Mouse (Mus musculus): ENCODE data around the gene Ubash3b. TPM values are rescaled to one million over a fixed set of nuclear protein-coding genes. Genes with fewer than 3 reads are reported as not detected.

The Ubash3b gene
- polyA plus RNA-seq (2011; ENCODE audit: insufficient read depth, insufficient read length, low read depth, missing spikeins): 2.9 and 3.0 TPM in 2 replicates

GRCm38 (mm10) chr9:41161413-41161812, at the start of gene Ubash3b:
TSS of gene Ubash3b (minus strand) at chr9:41161697.
- H3K9me3 ChIP-seq (replicated peaks; ENCODE audit: control insufficient read depth, insufficient read depth, low read length, poor library complexity, severe bottlenecking): no peaks in the 10 kb centered on the region
- H3K27ac ChIP-seq (ENCODE audit: insufficient read depth, low read length): no peak within 1 kb of the TSS
- no peaks in the 10 kb centered on the region for H3K36me3 ChIP-seq (ENCODE audit: control insufficient read depth, insufficient read depth, low read length, poor library complexity, severe bottlenecking)
- TF ChIP-seq CTCF (IDR thresholded peaks at IDR 0.05; ENCODE audit: low read depth, low read length) (no peak), POLR2A (IDR thresholded peaks at IDR 0.05; ENCODE audit: insufficient read depth, low read length) (no peak), EP300 (IDR thresholded peaks at IDR 0.05; ENCODE audit: insufficient read depth, low read depth, low read length) (no peak)
- H3K27me3 ChIP-seq (ENCODE audit: control insufficient read depth, insufficient read depth, low read length, poor library complexity, severe bottlenecking): no peaks in the 10 kb centered on the region; the same call in 1 of the 2 replicates
- no peak within 1 kb of the TSS for H3K9ac ChIP-seq (ENCODE audit: low read depth, poor library complexity, severe bottlenecking)
- H3K4me1 ChIP-seq (ENCODE audit: control insufficient read depth, insufficient read depth, low read length): no peaks in the 10 kb centered on the region
- H3K4me3 ChIP-seq (ENCODE audit: low read depth, low read length): no peak within 1 kb of the TSS

- Histone ChIP-seq H3K4me1 (ENCODE audit: control insufficient read depth, insufficient read depth, low read length) (no peaks in the 10 kb centered on the region), H3K4me3 (ENCODE audit: low read depth, low read length) (peak overlapping the region; percentile 43), H3K27ac (ENCODE audit: insufficient read depth, low read length) (no peak overlapping the region), H3K9me3 (replicated peaks; ENCODE audit: control insufficient read depth, insufficient read depth, low read length, poor library complexity, severe bottlenecking) (no peaks in the 10 kb centered on the region), H3K36me3 (ENCODE audit: control insufficient read depth, insufficient read depth, low read length, poor library complexity, severe bottlenecking) (no peaks in the 10 kb centered on the region), H3K9ac (ENCODE audit: low read depth, poor library complexity, severe bottlenecking) (no peak overlapping the region), H3K27me3 (ENCODE audit: control insufficient read depth, insufficient read depth, low read length, poor library complexity, severe bottlenecking) (no peaks in the 10 kb centered on the region)
- TF ChIP-seq CTCF (IDR thresholded peaks at IDR 0.05; ENCODE audit: low read depth, low read length) (peak; percentile 77), POLR2A (IDR thresholded peaks at IDR 0.05; ENCODE audit: insufficient read depth, low read length) (no peak), EP300 (IDR thresholded peaks at IDR 0.05; ENCODE audit: insufficient read depth, low read depth, low read length) (0 out of 2 replicates have a peak, but pooled peaks have one; percentile 22)
These were observed 45.9 kb upstream of the Ubash3b start for GRCm38 (mm10) chr9:41207130-41208104.

GRCm38 (mm10) chr9:41206717-41207116, 45.2 kb upstream of the Ubash3b start:
- H3K9me3 ChIP-seq (replicated peaks; ENCODE audit: control insufficient read depth, insufficient read depth, low read length, poor library complexity, severe bottlenecking): no peaks in the 10 kb centered on the region
- no peaks in the 10 kb centered on the region for H3K27me3 ChIP-seq (ENCODE audit: control insufficient read depth, insufficient read depth, low read length, poor library complexity, severe bottlenecking)
- H3K9ac ChIP-seq (ENCODE audit: low read depth, poor library complexity, severe bottlenecking): no peak overlapping the region
- no peak overlapping the region for H3K4me3 ChIP-seq (ENCODE audit: low read depth, low read length)
- TF ChIP-seq POLR2A (IDR thresholded peaks at IDR 0.05; ENCODE audit: insufficient read depth, low read length) (no peak), CTCF (IDR thresholded peaks at IDR 0.05; ENCODE audit: low read depth, low read length) (no peak), EP300 (IDR thresholded peaks at IDR 0.05; ENCODE audit: insufficient read depth, low read depth, low read length) (no peak)
- no peak overlapping the region for H3K27ac ChIP-seq (ENCODE audit: insufficient read depth, low read length)
- no peaks in the 10 kb centered on the region for H3K4me1 ChIP-seq (ENCODE audit: control insufficient read depth, insufficient read depth, low read length)
- no peaks in the 10 kb centered on the region for H3K36me3 ChIP-seq (ENCODE audit: control insufficient read depth, insufficient read depth, low read length, poor library complexity, severe bottlenecking)

GRCm38 (mm10) chr9:41205267-41205666, 43.8 kb upstream of the Ubash3b start:
- Histone ChIP-seq H3K4me3 (ENCODE audit: low read depth, low read length) (no peak overlapping the region), H3K36me3 (ENCODE audit: control insufficient read depth, insufficient read depth, low read length, poor library complexity, severe bottlenecking) (no peaks in the 10 kb centered on the region), H3K9me3 (replicated peaks; ENCODE audit: control insufficient read depth, insufficient read depth, low read length, poor library complexity, severe bottlenecking) (no peaks in the 10 kb centered on the region), H3K27ac (ENCODE audit: insufficient read depth, low read length) (no peak overlapping the region), H3K27me3 (ENCODE audit: control insufficient read depth, insufficient read depth, low read length, poor library complexity, severe bottlenecking) (no peaks in the 10 kb centered on the region), H3K9ac (ENCODE audit: low read depth, poor library complexity, severe bottlenecking) (no peak overlapping the region), H3K4me1 (ENCODE audit: control insufficient read depth, insufficient read depth, low read length) (no peaks in the 10 kb centered on the region)
- TF ChIP-seq CTCF (IDR thresholded peaks at IDR 0.05; ENCODE audit: low read depth, low read length) (peak; percentile 31), POLR2A (IDR thresholded peaks at IDR 0.05; ENCODE audit: insufficient read depth, low read length) (no peak), EP300 (IDR thresholded peaks at IDR 0.05; ENCODE audit: insufficient read depth, low read depth, low read length) (no peak)

GRCm38 (mm10) chr9:41199456-41200252, 38.2 kb upstream of the Ubash3b start:
- Histone ChIP-seq H3K27ac (ENCODE audit: insufficient read depth, low read length) (no peak overlapping the region), H3K4me3 (ENCODE audit: low read depth, low read length) (no peak overlapping the region), H3K36me3 (ENCODE audit: control insufficient read depth, insufficient read depth, low read length, poor library complexity, severe bottlenecking) (no peaks in the 10 kb centered on the region), H3K27me3 (ENCODE audit: control insufficient read depth, insufficient read depth, low read length, poor library complexity, severe bottlenecking) (no peaks in the 10 kb centered on the region), H3K9ac (ENCODE audit: low read depth, poor library complexity, severe bottlenecking) (no peak overlapping the region), H3K9me3 (replicated peaks; ENCODE audit: control insufficient read depth, insufficient read depth, low read length, poor library complexity, severe bottlenecking) (no peaks in the 10 kb centered on the region), H3K4me1 (ENCODE audit: control insufficient read depth, insufficient read depth, low read length) (no peaks in the 10 kb centered on the region)
- no peak for TF ChIP-seq EP300 (IDR thresholded peaks at IDR 0.05; ENCODE audit: insufficient read depth, low read depth, low read length)
- TF ChIP-seq CTCF (IDR thresholded peaks at IDR 0.05; ENCODE audit: low read depth, low read length): no peak
- no peak for TF ChIP-seq POLR2A (IDR thresholded peaks at IDR 0.05; ENCODE audit: insufficient read depth, low read length)
